Mouse (Mus musculus) left cerebral cortex, postnatal 4 days (tissue): ENCODE results near the gene Eef1b2. TPM values are rescaled to one million over a fixed set of nuclear protein-coding genes. Genes with fewer than 3 reads are reported as not detected.

Source experiments
- microRNA-seq: library from miRNA; unstranded; fragments of <30 nt; microRNA quantifications from one replicate; pipeline ENCODE4 v1.2.0, GENCODE M21; 2022
- total RNA-seq, 2 experiments: library from RNA; stranded (reverse); gene quantifications; 2 replicates each; pipeline ENCODE4 v1.2.3; 2021

The Eef1b2 gene
- total RNA-seq, 2 experiments from 2014 or later: 705 to 714 TPM

Small RNA genes within 50 kb of the gene (microRNA-seq; reads per million reads assigned to microRNA genes)
- gene Gm24557 (not detected), gene Gm27512 (not detected)

Other genes with a start within 250 kb of the Eef1b2 start
- 10 to 100 TPM; 32.0 to 32.7 TPM for gene Ino80d, start 62.2 kb upstream of the Eef1b2 start, total RNA-seq
- gene Ndufs1, start within 50 bp of the Eef1b2 start, total RNA-seq: 100 to 1,000 TPM; 101 to 107 TPM
- under 1 TPM; 0.50 TPM for gene Gpr1, start 37.7 kb downstream of the Eef1b2 start, total RNA-seq
- gene Zdbf2, start 96.4 kb downstream of the Eef1b2 start, total RNA-seq: 10 to 100 TPM; 16.8 to 25.3 TPM